Mouse (Mus musculus) liver, embryonic 14.5 days (tissue): Measurements from ENCODE around the gene Cacna1c.

Experiments
- CTCF ChIP-seq: IDR thresholded peaks from 2 replicates; pipeline ENCODE4 v1.5.1; 2016; ENCODE audit warnings: antibody characterized with exemption, low read depth, control low read depth
- EP300 ChIP-seq: IDR thresholded peaks from 2 replicates; pipeline ENCODE4 v1.6.1; 2016; ENCODE audit warnings: antibody characterized with exemption, low read depth

DNA sequence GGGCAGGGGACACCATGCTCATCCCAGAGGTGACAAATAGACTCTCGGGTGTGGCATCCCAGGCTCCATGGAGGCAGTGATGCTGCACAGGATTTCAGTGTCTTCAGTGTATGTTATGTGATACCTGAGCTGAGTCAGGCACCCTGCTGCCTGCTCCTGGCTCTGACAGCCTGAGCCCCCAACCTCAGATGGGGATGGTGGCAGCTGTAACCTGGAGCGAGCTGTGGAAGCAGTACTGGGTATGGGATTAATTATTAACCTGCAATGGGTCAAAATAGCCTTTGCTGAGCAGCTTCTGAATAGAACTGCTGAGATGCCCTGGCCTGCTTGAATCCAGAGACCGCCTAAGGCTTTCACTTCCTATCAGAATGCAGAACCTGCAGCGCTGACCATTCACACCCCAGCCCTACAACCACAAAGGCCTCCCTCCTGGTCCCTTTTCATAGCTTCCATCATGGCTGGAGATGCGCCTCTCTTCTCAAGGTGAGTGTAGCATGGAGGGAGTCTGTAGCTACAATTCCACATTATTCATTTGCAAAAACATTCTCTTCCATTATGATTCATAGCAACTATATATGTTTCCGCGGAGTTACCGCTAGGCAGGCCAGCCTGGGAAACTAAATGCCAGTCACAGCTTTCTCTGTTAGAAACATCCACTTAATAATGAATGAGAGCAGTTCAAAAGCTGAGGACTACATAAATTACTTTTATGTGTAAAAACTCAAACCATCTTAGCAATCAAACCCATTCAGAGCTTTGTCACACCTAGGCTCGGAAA lies 206.0 kb downstream of the Cacna1c start:
- TF ChIP-seq CTCF: no peak
- no peak for TF ChIP-seq EP300
